ENCODE assay signal across 8 mouse cellular contexts in the genomic region with DNA sequence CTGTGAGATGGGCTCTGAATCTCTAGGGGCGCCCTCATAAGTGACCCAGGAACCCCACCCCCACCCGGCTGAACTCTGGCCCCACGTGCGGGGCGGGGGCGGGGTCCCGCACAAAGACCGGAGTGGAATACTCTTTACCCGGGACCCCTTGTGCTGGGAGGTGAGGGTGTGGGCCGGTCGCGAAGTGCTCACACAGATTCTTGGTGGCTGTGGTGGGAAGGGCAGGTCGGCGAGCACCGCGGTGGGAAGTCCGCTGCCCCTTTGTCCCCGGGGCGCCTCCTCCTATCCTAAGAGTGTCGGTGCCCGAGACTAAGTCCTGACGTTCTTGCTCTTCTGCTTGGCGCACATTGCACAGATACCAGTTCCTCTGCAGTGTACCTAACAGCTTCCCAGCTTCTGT. TPM values are rescaled to one million over a fixed set of nuclear protein-coding genes. Genes with fewer than 3 reads are reported as not detected.
DNase-seq lines count a peak whose midpoint lies in the region; ATAC-seq and TF ChIP-seq lines count a peak whose summit lies in the region.

No protein-coding gene starts in this region.

- no peak for TF ChIP-seq CTCF in E14TG2a.4 (conservative IDR thresholded peaks at IDR 0.05; ENCODE audit: low read length)
- no peak for TF ChIP-seq CTCF in liver, postnatal 0 days (IDR thresholded peaks at IDR 0.05; ENCODE audit: low read depth)

- peak overlapping the region; percentile 77 for H3K27ac ChIP-seq in forebrain, embryonic 14.5 days (ENCODE audit: low read depth, low read length)
- H3K27ac ChIP-seq in liver, postnatal 0 days (ENCODE audit: low read depth), result peak overlapping the region; percentile 87

- peak; percentile 25 for ATAC-seq in forebrain, embryonic 14.5 days
- peak; percentile 18 for ATAC-seq in liver, postnatal 0 days

- no peaks in the 10 kb centered on the region for H3K9me3 ChIP-seq in E14TG2a.4 (ENCODE audit: low read length)
- H3K9me3 ChIP-seq in forebrain, embryonic 14.5 days (replicated peaks; ENCODE audit: control insufficient read depth, low read length), result no peaks in the 10 kb centered on the region
- no peaks in the 10 kb centered on the region for H3K9me3 ChIP-seq in liver, postnatal 0 days (ENCODE audit: low read length)

- H3K4me1 ChIP-seq in E14TG2a.4 (replicated peaks; ENCODE audit: low read depth, low read length), result peaks cover 65% of the 10 kb centered on the region
- peaks cover 25% of the 10 kb centered on the region for H3K4me1 ChIP-seq in forebrain, embryonic 14.5 days (ENCODE audit: control insufficient read depth, insufficient read depth, low read length)
- peaks cover 64% of the 10 kb centered on the region for H3K4me1 ChIP-seq in liver, postnatal 0 days (ENCODE audit: insufficient read depth)

- peak; percentile 37 for DNase-seq in gastrocnemius, postnatal 10 days
- no peak for DNase-seq in gastrocnemius, adult 8-10 months (ENCODE audit: low spot score in 2 of 2)
- no peak for DNase-seq in forebrain, embryonic 14.5 days (ENCODE audit: low spot score)
- DNase-seq in liver, postnatal 0 days, result no peak
- no peak for DNase-seq in adipocyte (ENCODE audit: low spot score)
- DNase-seq in cerebellum, postnatal 4 days (ENCODE audit: low spot score in 2 of 2), result no peak
- no peak for DNase-seq in kidney, adult 18-20 months

- H3K36me3 ChIP-seq in E14TG2a.4 (ENCODE audit: insufficient read depth, low read length), result peaks cover 40% of the 10 kb centered on the region
- H3K36me3 ChIP-seq in forebrain, embryonic 14.5 days (ENCODE audit: control insufficient read depth, insufficient read depth, low read length), result peaks cover 54% of the 10 kb centered on the region
- H3K36me3 ChIP-seq in liver, postnatal 0 days (replicated peaks; ENCODE audit: insufficient read depth, low read length), result peaks cover 18% of the 10 kb centered on the region

- H3K4me2 ChIP-seq in forebrain, embryonic 14.5 days (ENCODE audit: low read length), result peak overlapping the region; percentile 92
- peak overlapping the region; percentile 90 for H3K4me2 ChIP-seq in liver, postnatal 0 days (ENCODE audit: low read depth, low read length)

- peaks cover 28% of the 10 kb centered on the region for H3K27me3 ChIP-seq in E14TG2a.4 (ENCODE audit: insufficient read depth, low read length)
- H3K27me3 ChIP-seq in forebrain, embryonic 14.5 days (replicated peaks; ENCODE audit: control insufficient read depth, insufficient read depth, low read length), result no peaks in the 10 kb centered on the region
- H3K27me3 ChIP-seq in liver, postnatal 0 days (ENCODE audit: insufficient read depth, low read length), result no peaks in the 10 kb centered on the region

- peak; percentile 13; the same call in 1 of the 2 replicates for TF ChIP-seq EP300 in liver, postnatal 0 days (IDR thresholded peaks at IDR 0.05; ENCODE audit: low read depth)

- peak overlapping the region; percentile 92 for H3K9ac ChIP-seq in forebrain, embryonic 14.5 days (ENCODE audit: low read length)
- peak overlapping the region; percentile 86 for H3K9ac ChIP-seq in liver, postnatal 0 days (replicated peaks)

- 1% methylated on average over 23 of the region's 23 CpGs for WGBS in forebrain, embryonic 14.5 days
- WGBS in liver, postnatal 0 days (ENCODE audit: insufficient replicate concordance), result under 1% methylated on average over 22 of the region's 23 CpGs

- peak overlapping the region; percentile 89 for H3K4me3 ChIP-seq in E14TG2a.4 (replicated peaks; ENCODE audit: low read length)
- H3K4me3 ChIP-seq in forebrain, embryonic 14.5 days (ENCODE audit: low read depth, low read length), result peak overlapping the region; percentile 88
- peak overlapping the region; percentile 94 for H3K4me3 ChIP-seq in liver, postnatal 0 days (ENCODE audit: low read depth, low read length)

RNA-seq across cellular contexts. Expression of gene Hyal2, which starts 1.5 kb away (rescaled TPM):
- total RNA-seq in gastrocnemius, postnatal 10 days (2021), result 10 to 100 TPM; 14.4 to 27.5 TPM
- total RNA-seq in gastrocnemius, adult 8-10 months (2022), result 10 to 100 TPM; 12.7 to 18.6 (median 16.7) TPM
- 98.0 and 109 TPM in 2 replicates for polyA plus RNA-seq in forebrain, embryonic 14.5 days (2014; fragmentation: Nextera tagmentation; extraction: Ambion mirVana)
- 53.9 and 54.5 TPM in 2 replicates for polyA plus RNA-seq in liver, postnatal 0 days (2015; fragmentation: Nextera tagmentation; extraction: Ambion mirVana)

RNA-seq across cellular contexts. Expression of gene Tusc2, which starts 6.2 kb away (rescaled TPM):
- total RNA-seq in gastrocnemius, postnatal 10 days (2021), result 10 to 100 TPM; 18.7 to 20.9 TPM
- total RNA-seq in gastrocnemius, adult 8-10 months (2022), result 10 to 100 TPM; 44.6 to 54.5 (median 46.9) TPM
- 105 and 107 TPM in 2 replicates for polyA plus RNA-seq in forebrain, embryonic 14.5 days (2014; fragmentation: Nextera tagmentation; extraction: Ambion mirVana)
- 34.3 and 35.9 TPM in 2 replicates for polyA plus RNA-seq in liver, postnatal 0 days (2015; fragmentation: Nextera tagmentation; extraction: Ambion mirVana)

RNA-seq across cellular contexts. Expression of gene Hyal1, which starts 7.5 kb away (rescaled TPM):
- 1 to 10 TPM; 2.5 to 5.0 TPM for total RNA-seq in gastrocnemius, postnatal 10 days (2021)
- total RNA-seq in gastrocnemius, adult 8-10 months (2022), result 1 to 10 TPM; 1.4 to 2.7 (median 1.9) TPM
- 2.6 and 3.3 TPM in 2 replicates for polyA plus RNA-seq in forebrain, embryonic 14.5 days (2014; fragmentation: Nextera tagmentation; extraction: Ambion mirVana)
- polyA plus RNA-seq in liver, postnatal 0 days (2015; fragmentation: Nextera tagmentation; extraction: Ambion mirVana), result 2.5 and 3.3 TPM in 2 replicates

RNA-seq across cellular contexts. Expression of gene Naa80, which starts 9.4 kb away (rescaled TPM):
- 10 to 100 TPM; 12.1 to 15.7 TPM for total RNA-seq in gastrocnemius, postnatal 10 days (2021)
- total RNA-seq in gastrocnemius, adult 8-10 months (2022), result 10 to 100 TPM; 12.1 to 16.8 (median 15.5) TPM
- polyA plus RNA-seq in forebrain, embryonic 14.5 days (2014; fragmentation: Nextera tagmentation; extraction: Ambion mirVana), result 17.4 and 18.7 TPM in 2 replicates
- 10.4 and 11.6 TPM in 2 replicates for polyA plus RNA-seq in liver, postnatal 0 days (2015; fragmentation: Nextera tagmentation; extraction: Ambion mirVana)

RNA-seq across cellular contexts. Expression of gene Hyal3, which starts 11.3 kb away (rescaled TPM):
- 1 to 10 TPM in 1 of 2 experiments, under 1 TPM in 1; 0.28 to 1.1 TPM for total RNA-seq in gastrocnemius, postnatal 10 days (2021)
- under 1 TPM in 2 of 4 experiments, not detected in 2; 0.24 to 0.56 TPM for total RNA-seq in gastrocnemius, adult 8-10 months (2022)
- 0.66 and 1.0 TPM in 2 replicates for polyA plus RNA-seq in forebrain, embryonic 14.5 days (2014; fragmentation: Nextera tagmentation; extraction: Ambion mirVana)
- polyA plus RNA-seq in liver, postnatal 0 days (2015; fragmentation: Nextera tagmentation; extraction: Ambion mirVana), result 0.65 and 0.86 TPM in 2 replicates
